Mouse (Mus musculus) kidney, embryonic 14.5 days (tissue): ENCODE measurements at regions not wholly inside any gene's neighbourhood (a gene's known extent, or its start where the extent isn't known, plus 50 kb on each side); places are given as distances from the start of the nearest gene placed in this dataset.

ENCODE experiments used
- ATAC-seq: fragments of 200-750 bp; cut with Nextera tagmentation; 2 replicates; pipeline ENCODE4 v1.8.0; 2017; ENCODE audit warnings: moderate number of reproducible peaks, mild to moderate bottlenecking, moderate TSS enrichment, moderate library complexity; ENCODE audit not compliant: low FRiP score, low TSS enrichment
- H3K27ac ChIP-seq: fragments of 300-500 bp; sonication (generic); 2 replicates; pipeline ENCODE4 v1.5.1; 2014; ENCODE audit warnings: low read depth, mild to moderate bottlenecking, low read length, moderate library complexity, mixed read lengths
- H3K27me3 ChIP-seq: fragments of 300-500 bp; sonication (generic); 2 replicates; pipeline ENCODE4 v1.6.1; 2014; ENCODE audit warnings: mild to moderate bottlenecking, low read length; ENCODE audit not compliant: control insufficient read depth, insufficient read depth
- H3K36me3 ChIP-seq: fragments of 300-500 bp; sonication (generic); 2 replicates; pipeline ENCODE4 v1.6.1; 2014; ENCODE audit warnings: low read length, mixed read lengths; ENCODE audit not compliant: control insufficient read depth, insufficient read depth
- H3K4me1 ChIP-seq: fragments of 300-500 bp; sonication (generic); 2 replicates; pipeline ENCODE4 v1.6.1; 2014; ENCODE audit warnings: low read length, mixed read lengths; ENCODE audit not compliant: control insufficient read depth, insufficient read depth
- H3K4me2 ChIP-seq: fragments of 300-500 bp; sonication (generic); replicated peaks from 2 replicates; pipeline ENCODE4 v1.6.1; 2014; ENCODE audit warnings: low read depth, mild to moderate bottlenecking, low read length
- H3K4me3 ChIP-seq: fragments of 300-500 bp; sonication (generic); 2 replicates; pipeline ENCODE4 v1.5.1; 2014; ENCODE audit warnings: mild to moderate bottlenecking, low read length
- H3K9ac ChIP-seq: fragments of 300-500 bp; sonication (generic); 2 replicates; pipeline ENCODE4 v1.6.1; 2014; ENCODE audit warnings: low read depth, mild to moderate bottlenecking, low read length, moderate library complexity
- H3K9me3 ChIP-seq: fragments of 300-500 bp; sonication (generic); 2 replicates; pipeline ENCODE4 v1.6.1; 2016; ENCODE audit warnings: low read length; ENCODE audit not compliant: control insufficient read depth
- WGBS: fragments of 180-500 bp; shearing (Covaris S2); extraction: QIAGEN DNeasy Blood & Tissue Kit; methylation state at CpG from one replicate; pipeline ENCODE4 v1.1.7; 2014; 5-methylcytosine and 5-hydroxymethylcytosine counted together

GRCm38 (mm10) chr5:46968870-46969436 lies 1014.0 kb upstream of the Slit2 start:
- H3K36me3 ChIP-seq: no peaks in the 10 kb centered on the region
- H3K4me1 ChIP-seq: no peaks in the 10 kb centered on the region; the same call in 1 of the 2 replicates
- ATAC-seq: no peak
- H3K4me2 ChIP-seq: no peak overlapping the region
- no peak overlapping the region for H3K4me3 ChIP-seq
- no peaks in the 10 kb centered on the region; the same call in 1 of the 2 replicates for H3K9me3 ChIP-seq
- WGBS: 82% methylated on average over 5 of the region's 5 CpGs
- no peaks in the 10 kb centered on the region for H3K27me3 ChIP-seq
- no peak overlapping the region for H3K9ac ChIP-seq
- no peak overlapping the region for H3K27ac ChIP-seq

GRCm38 (mm10) chr5:46960749-46961148 lies 1022.2 kb upstream of the Slit2 start:
- Histone ChIP-seq H3K9ac (no peak overlapping the region), H3K27ac (no peak overlapping the region), H3K4me3 (no peak overlapping the region), H3K27me3 (no peaks in the 10 kb centered on the region), H3K9me3 (no peaks in the 10 kb centered on the region), H3K4me1 (no peaks in the 10 kb centered on the region), H3K4me2 (no peak overlapping the region), H3K36me3 (no peaks in the 10 kb centered on the region)
- 81% methylated on average over 2 of the region's 2 CpGs for WGBS
- ATAC-seq: no peak

DNA sequence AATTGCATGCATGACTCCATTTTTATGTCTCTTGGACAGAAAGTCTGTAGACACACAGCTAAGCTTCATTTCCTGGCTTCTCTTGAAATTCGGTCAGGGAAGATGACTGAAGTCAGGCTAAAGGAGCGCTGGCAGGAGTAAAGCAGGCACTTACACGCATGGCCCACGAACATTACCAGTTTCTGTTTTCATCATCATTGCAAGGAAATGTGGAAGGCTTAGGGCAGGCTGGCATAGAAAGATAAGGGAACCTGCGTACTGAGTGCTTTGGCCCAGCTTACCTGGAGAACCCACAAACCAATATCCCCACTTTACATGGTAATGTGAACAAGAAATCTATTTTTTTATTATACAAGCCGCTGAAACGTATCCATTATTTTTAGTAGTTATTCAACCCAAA lies 1056.6 kb upstream of the Slit2 start:
- Histone ChIP-seq H3K4me3 (no peak overlapping the region), H3K27ac (no peak overlapping the region), H3K36me3 (no peaks in the 10 kb centered on the region), H3K27me3 (no peaks in the 10 kb centered on the region), H3K9ac (no peak overlapping the region), H3K4me1 (no peaks in the 10 kb centered on the region), H3K9me3 (no peaks in the 10 kb centered on the region), H3K4me2 (no peak overlapping the region)
- ATAC-seq: no peak
- WGBS: 90% methylated on average over 7 of the region's 7 CpGs

DNA sequence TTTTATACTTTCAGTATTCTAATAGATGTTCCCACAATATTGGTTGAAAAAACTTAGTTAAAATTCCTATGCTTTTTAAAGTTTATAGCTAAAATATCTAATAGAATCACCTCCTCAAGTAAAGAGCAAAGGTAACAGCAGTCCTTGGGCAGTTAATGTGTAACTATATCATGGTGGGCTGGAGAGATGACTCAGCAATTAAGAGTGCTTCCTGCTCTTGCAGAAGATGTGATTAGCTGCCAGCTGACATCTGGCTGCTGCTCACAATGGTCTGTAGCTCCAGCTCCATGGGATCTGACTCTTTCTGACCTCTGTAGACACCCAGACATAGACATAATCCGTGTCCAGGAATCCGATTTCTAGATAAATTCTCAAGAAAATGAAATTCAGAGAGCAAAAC lies 1044.5 kb upstream of the Lcorl start:
- Histone ChIP-seq H3K36me3 (no peaks in the 10 kb centered on the region), H3K9ac (no peak overlapping the region)
- no peak for ATAC-seq

DNA sequence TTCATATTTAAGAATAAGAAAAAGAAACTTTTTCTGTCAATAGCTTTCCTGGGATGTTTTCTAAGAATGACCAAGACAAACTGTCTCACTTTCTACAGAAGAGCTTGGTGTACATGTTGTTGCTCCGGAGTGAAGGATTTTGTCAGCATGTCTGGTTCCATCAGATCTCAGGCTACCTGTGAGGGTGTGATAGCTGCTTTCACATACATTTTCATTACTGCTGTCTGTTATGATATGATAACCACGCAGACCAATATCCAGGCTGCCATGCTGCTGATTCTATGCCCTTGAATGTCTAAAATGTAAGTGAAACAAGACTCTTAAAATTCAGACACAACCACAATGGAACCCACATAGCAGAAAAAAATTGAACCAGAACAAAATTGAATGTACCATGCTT lies 1036.6 kb upstream of the Lcorl start:
- Histone ChIP-seq H3K9me3 (no peaks in the 10 kb centered on the region), H3K4me3 (no peak overlapping the region), H3K4me1 (no peaks in the 10 kb centered on the region), H3K9ac (no peak overlapping the region), H3K27me3 (no peaks in the 10 kb centered on the region), H3K27ac (no peak overlapping the region), H3K4me2 (no peak overlapping the region), H3K36me3 (no peaks in the 10 kb centered on the region)
- ATAC-seq: no peak
- WGBS: 92% methylated on average over 2 of the region's 2 CpGs

More for the DNA sequence above, 1044.5 kb upstream of the Lcorl start:
- WGBS: 81% methylated on average over 2 of the region's 2 CpGs
- Histone ChIP-seq H3K9me3 (no peaks in the 10 kb centered on the region), H3K27me3 (no peaks in the 10 kb centered on the region), H3K27ac (no peak overlapping the region), H3K4me2 (no peak overlapping the region), H3K4me3 (no peak overlapping the region), H3K4me1 (no peaks in the 10 kb centered on the region)

DNA sequence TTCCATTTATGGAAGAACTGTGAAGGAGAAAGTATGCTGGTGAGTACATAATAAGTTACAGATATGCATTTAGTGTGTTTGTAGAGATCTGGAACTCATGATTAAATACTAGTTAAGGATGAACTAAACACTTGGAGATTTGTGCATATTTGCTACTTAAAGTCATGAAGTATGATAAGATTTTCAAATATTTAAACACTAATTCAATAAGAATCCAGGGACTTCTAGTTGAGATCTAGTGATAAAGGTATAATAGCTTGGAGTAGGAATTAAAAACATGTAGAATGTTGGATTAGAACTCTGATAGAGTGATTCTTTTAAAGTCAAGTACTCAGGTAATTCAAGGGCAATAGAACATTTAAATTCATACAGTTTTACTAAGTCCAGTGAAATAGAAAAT lies 1026.5 kb upstream of the Lcorl start:
- H3K36me3 ChIP-seq: no peaks in the 10 kb centered on the region
- no peaks in the 10 kb centered on the region for H3K9me3 ChIP-seq
- no peak overlapping the region for H3K4me2 ChIP-seq
- no peak for ATAC-seq
- no peak overlapping the region for H3K27ac ChIP-seq
- H3K9ac ChIP-seq: no peak overlapping the region
- H3K4me3 ChIP-seq: no peak overlapping the region
- no peaks in the 10 kb centered on the region for H3K4me1 ChIP-seq
- no peaks in the 10 kb centered on the region for H3K27me3 ChIP-seq

GRCm38 (mm10) chr5:46856837-46857236 lies 999.4 kb upstream of the Lcorl start:
- H3K4me3 ChIP-seq: no peak overlapping the region
- no peaks in the 10 kb centered on the region for H3K9me3 ChIP-seq
- no peak overlapping the region for H3K9ac ChIP-seq
- H3K27ac ChIP-seq: no peak overlapping the region
- no peaks in the 10 kb centered on the region for H3K36me3 ChIP-seq
- no peaks in the 10 kb centered on the region for H3K4me1 ChIP-seq
- H3K4me2 ChIP-seq: no peak overlapping the region
- no peak for ATAC-seq
- no peaks in the 10 kb centered on the region for H3K27me3 ChIP-seq

- H3K27ac ChIP-seq: no peak overlapping the region
- no peaks in the 10 kb centered on the region for H3K27me3 ChIP-seq
- H3K4me3 ChIP-seq: no peak overlapping the region
- H3K4me2 ChIP-seq: no peak overlapping the region
- WGBS: 71% methylated on average over 2 of the region's 2 CpGs
- H3K4me1 ChIP-seq: no peaks in the 10 kb centered on the region
- no peak for ATAC-seq
- no peak overlapping the region for H3K9ac ChIP-seq
- no peaks in the 10 kb centered on the region for H3K36me3 ChIP-seq
- H3K9me3 ChIP-seq: no peaks in the 10 kb centered on the region
These were observed 987.8 kb upstream of the Lcorl start for GRCm38 (mm10) chr5:46845175-46845574.

DNA sequence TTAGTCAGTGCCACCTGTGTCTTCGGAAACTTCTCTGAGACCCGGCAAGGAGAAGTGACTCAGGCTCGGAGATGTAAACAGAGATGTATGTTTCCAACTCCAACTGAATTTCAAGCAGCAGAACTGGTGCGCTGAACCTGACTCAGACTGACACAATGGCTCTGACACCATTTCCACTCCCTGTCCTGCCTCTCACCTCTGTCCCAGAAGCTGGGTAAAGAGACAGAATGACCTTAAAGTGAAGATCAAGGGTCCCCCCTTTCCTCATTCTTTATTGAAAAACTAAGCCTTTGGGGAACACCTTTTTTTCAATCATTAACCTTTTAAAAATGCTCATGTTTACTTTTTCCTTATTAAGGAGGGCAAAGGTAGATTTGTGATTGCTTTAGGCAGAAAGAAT lies 979.4 kb upstream of the Lcorl start:
- Histone ChIP-seq H3K4me1 (no peaks in the 10 kb centered on the region), H3K4me2 (no peak overlapping the region), H3K4me3 (no peak overlapping the region), H3K27me3 (no peaks in the 10 kb centered on the region), H3K9ac (no peak overlapping the region), H3K36me3 (no peaks in the 10 kb centered on the region), H3K9me3 (no peaks in the 10 kb centered on the region), H3K27ac (no peak overlapping the region)
- ATAC-seq: no peak
- 89% methylated on average over 4 of the region's 4 CpGs for WGBS
